Mouse (Mus musculus) erythroid progenitor cell, adult 5-6 weeks (primary cell): Measurements from ENCODE around the gene Opcml. TPM values are rescaled to one million over a fixed set of nuclear protein-coding genes. Genes with fewer than 3 reads are reported as not detected.

Experiments
- ATAC-seq: replicated peaks from 2 replicates; pipeline ENCODE4 v1.8.0; 2016; ENCODE audit warnings: moderate number of reproducible peaks, mild to moderate bottlenecking, moderate TSS enrichment, inconsistent platforms; ENCODE audit not compliant: poor library complexity, low FRiP score, severe bottlenecking
- total RNA-seq, 2 experiments: library from RNA; stranded (forward) in 1 of 2; stranded (reverse) in 1 of 2; fragments of 150-400 nt in 1 of 2; fragments of 186-747, 209-891 nt in 1 of 2; gene quantifications; 2 replicates each; pipeline versions ENCODE4 v1.2.3 to v1.2.4; 2015 to 2017; ENCODE audit warnings: low replicate concordance in 2 of 2

Opcml gene
- total RNA-seq, 2 experiments from 2014 or later = not detected

DNA sequence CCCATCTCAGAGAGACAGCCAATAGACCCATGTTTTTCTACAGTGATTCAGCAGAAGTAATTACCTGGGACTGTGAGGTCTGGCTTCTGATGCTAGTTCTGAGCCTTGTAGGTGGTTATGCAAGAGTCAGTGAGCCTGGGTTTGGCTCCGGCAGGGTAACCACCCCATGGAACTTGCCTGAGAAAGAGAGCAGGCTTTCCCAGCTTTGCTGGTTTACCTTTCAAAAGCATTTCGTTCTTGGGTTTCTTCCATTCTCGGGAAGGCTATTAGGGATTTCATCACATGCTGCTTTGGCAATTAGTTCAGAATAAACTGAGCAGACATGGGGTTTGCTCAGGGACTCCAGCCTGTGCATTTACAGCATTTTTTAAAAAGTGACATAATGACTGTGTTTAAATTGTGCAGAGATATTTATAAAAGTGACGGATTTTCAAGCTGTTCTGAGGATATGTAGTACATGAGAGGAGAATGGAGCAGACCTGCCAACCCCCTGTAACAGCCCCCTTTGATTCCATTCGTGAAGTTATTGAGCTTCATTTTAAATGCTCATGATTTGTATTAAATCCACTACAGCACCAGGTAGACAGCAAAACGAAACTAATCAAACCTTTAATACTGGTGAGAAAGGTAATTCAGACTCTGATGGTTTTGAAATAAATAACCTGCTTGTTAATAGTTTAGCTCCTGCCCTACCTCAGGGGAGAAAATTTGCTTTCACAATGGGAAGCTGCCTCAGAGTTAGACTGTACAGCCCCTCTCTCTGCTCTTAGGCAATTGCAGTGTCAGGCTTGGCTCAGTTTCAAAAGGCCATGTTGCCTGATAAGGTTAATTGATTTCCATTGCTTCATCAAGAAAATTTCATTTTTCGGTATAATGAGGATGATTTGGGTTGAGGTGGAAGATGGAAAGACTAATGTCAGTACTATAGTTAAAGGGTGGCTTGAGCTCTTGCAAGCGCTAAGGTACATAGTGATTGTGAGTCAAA lies 196.3 kb downstream of the Opcml start:
- ATAC-seq = no peak

DNA sequence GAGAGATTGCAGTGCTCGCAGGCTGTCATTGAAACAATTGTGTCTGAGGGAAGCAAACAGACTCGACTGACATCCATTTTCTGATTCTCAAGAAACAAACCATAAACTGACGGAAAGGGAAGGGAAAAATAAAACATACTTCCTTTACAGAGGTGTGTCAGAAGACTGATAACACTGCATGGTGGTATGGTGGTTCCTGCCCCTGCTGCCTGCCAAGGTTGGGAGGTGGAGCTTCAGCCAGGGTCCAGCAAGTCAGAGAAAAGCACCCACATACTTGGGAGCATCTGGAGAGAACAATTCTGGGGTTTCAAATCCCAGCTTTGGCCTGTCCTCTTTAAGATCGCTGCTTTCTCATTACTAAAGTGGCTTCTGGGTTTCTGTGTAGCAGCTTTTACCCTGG lies 201.0 kb downstream of the Opcml start:
- ATAC-seq = no peak

DNA sequence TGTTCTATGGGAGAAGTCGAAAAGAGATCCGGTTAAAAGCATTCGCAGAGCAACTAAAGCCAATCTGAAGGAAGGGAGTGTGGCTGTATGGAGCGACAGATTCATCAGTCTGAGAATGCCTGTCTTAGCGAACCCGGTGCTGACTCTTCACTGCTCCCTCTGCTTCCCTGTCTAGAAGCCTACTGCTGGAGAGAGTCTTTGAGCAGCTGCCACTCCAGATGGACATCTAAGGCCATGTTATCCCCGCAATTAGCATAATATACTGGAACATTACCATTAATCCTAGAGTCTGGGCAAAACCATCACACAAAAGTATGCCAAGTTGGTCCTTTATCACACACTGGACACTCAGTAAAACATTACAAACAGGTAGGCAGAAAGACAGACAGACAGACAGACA lies 206.0 kb downstream of the Opcml start:
- ATAC-seq = no peak

DNA sequence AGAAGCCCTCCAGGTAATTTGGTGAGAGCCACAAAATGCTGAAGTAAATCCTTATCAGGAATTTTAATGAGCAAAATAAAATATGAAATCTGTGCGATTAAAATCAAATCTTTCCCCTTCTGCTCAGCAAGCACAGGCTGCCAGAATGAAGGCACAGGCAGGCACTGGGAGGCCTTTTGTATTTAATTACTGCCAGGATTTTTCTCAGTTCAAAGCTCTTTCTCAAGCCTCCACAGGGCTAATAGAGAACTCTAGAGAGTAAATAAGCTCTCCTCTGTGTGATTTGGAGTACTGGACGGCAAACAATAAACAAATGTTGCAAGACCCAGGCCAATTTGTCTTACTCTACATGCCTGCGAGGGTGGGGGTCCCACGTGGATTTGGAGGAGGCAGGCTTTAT lies 208.2 kb downstream of the Opcml start:
- ATAC-seq = no peak

DNA sequence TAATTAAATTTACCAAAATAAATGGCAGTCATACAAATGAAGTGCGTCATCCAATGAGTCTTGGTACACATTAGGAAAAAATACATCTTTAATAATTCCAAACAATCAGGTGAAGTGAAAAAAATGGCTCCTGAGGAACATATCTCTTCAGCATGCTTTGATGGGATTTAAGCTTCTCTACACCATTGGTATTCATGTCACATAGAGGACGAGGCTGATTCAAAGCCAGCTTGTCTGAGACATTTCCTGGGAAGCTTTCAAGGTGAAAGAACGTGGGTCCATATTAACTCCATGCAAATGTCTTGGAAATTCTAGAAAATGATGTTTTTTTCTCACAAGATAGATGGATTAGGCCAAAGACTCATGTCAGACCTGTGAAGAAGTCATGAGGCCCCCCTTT lies 212.6 kb downstream of the Opcml start:
- ATAC-seq = no peak

DNA sequence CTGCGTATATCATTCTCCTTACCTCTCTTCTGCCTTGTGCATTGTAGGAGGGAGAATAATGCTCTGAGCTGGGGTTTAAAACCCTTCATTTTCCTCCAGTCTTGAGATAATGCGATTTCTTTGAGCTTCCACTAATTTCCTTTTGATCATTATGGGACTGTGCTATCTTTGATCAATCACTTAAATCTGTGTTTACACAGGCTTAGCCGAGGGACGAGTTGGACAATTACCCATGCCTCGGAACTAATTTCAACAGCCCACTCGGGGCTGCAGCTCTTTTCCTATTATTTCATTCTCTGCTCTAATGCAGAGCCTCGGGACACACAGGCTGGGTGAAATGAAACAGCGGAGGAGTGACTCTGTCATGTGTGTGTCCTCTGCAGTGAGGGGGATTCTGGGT lies 220.9 kb downstream of the Opcml start:
- no peak for ATAC-seq

DNA sequence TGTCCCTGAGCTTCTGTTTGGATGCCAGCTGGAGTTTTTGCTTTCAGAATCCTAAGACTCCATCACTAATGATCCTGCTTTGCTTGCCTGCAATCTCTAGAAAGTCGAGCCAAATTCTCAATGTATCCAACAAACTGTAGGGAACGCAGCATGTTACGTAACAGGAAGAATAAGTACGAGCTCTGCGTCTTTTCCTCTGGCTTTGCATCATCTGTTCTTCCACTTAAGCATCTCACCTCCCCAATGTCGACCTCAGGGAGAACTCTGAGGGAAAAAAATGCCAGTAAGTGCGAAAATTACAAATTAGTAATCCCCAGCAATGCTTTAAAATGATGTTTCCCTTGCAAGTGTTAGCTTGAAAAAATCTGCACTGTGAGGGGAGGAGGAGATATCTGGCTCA lies 222.1 kb downstream of the Opcml start:
- no peak for ATAC-seq

DNA sequence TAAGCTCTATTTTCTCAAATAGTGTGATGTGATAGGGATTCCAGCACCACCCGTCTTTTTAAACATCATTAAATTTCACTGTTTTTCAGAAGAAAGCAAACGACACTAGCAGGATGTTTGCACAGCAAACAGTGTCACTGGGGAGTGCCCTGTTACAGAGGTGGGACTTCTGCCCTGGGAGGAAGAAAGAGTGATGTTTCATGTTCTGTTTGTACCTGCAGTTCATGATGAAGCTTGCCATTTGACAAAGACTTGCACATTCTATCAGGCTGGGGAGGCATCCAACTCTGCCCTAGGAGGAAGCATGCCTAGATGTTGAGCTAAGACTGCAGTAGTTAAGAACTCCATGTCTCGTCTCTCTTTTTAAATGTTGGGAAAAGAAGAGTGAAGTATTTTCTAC lies 222.6 kb downstream of the Opcml start:
- ATAC-seq = no peak

DNA sequence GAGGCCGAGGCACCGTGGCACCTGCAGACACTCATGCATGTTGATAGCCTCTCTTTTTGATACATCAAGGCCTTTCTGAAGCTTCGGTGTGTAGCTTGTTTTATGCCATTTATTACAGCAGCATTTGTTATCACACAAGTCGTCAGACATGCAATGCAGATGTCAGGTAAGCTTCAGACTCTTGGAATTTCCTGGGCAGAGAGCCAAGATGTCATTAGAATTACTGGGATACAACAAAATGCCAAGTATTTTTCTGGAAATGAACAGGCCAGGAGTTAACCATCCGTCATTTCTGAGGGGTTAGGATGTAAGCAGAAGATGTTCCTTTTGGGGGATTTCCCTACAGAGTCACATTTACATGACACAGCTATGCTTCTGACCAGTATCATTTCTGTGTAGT lies 237.6 kb downstream of the Opcml start:
- no peak for ATAC-seq

DNA sequence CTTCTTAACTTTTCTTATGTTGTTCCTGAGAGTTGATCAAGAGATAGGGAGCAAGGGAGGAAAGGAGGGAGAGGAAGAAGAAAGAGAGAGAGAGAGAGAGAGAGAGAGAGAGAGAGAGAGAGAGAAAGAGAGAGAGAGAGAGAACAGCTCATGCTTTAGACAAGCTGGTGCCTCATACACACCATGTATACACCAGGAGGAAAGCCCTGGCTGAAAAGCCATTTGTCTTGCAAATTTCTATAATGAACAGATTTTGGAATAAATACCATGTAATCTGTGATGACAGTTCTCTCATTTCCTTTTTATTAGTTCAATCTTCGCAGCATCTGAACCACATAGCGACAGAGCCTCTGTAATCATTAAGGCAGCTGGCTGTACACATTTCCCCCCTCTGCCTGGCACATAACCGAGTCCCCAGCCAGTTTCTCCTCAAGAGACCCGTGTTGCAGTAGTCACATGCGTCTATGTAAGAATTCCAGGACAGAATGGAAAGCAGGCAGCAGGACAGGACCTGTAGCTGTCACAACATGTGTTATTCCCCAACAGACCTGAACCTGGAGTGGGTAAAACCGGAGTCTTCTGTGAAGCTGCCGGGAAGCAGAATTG lies 238.3 kb downstream of the Opcml start:
- ATAC-seq = no peak

DNA sequence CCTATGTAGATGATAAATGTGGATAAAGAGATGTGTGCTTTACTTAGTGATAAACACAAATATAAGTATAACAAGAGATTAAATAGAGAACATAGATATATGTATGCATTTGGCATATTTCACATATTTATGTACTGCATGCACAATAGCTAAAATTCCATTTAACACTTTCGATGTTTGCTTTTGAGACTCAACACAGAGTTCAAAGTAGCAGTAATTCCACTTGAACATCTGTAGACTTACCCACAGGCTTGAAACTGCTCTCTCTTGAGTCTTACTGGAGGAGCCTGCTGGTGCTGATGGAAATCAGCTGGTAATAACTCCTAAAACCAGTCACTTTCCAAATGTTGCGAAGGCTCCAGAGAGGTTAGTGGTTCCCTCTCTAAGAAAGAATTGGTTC lies 258.6 kb downstream of the Opcml start:
- no peak for ATAC-seq

DNA sequence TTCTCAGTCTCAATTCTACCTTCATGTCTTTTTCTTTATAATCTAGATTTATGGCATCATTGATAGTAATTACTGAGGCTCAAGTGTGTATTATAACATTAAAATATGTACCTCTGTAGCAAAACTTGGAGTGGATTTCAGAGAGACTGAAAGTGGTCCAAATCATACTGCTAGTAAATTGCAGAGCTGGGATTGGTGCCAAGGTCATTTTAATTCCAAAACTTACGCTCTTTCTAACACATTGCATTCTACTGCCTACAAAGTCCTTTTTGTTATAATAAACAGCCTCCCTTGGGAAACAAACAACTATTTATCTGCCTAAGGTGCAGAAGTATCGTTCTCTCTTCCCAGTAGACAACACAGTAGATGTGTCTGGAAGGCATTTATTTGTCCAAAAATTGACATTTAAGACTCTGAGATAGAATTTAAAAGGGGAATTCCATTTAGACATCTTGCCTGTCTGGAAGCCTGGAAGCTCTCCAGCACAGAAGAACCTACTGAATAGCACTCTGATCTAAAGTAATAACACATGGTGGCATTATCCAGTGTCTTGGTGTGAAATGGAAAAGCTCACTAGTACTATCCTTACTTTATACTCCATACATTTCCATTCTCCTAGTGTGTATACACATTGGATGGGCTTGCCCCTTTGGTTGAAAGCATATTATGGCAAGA lies 266.7 kb downstream of the Opcml start:
- no peak for ATAC-seq

DNA sequence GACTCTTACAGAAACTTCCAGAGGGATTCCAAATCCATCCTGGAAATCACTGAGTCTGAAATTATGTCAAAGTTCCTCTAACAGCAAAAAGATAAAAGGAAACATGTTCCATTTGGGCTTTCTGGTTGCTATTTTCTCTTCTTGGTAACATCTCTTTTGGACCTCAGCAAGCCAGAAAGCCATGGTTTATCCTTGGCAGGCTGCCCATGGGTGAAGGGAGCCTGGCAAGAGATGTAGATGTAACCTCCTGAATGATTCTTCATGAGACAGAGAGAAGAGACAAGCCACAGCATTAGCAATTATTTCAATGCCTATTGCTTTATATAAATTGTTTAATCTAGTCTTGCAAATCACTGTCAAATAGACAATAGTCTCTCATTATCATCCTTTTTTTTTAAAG lies 274.6 kb downstream of the Opcml start:
- no peak for ATAC-seq

DNA sequence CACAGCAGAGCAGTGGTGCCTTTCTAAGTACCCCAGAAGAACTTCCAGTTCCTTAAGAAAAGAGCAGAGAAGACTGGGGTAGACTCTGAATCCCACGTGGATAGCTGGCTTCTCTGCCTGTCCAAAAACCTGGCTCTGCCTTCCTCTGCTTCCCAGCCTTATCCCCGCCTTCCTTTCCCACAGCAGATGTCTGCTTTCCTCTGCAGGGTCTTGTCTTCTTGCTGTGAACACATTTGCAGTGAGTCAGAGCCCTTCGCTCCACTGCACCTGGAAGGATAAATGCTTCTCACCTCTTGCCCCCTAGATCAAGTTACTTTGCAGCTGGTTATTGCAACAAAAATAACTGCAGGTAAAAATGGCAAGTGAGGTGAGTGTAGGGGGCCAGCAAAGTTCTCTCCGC lies 290.1 kb downstream of the Opcml start:
- ATAC-seq = no peak

DNA sequence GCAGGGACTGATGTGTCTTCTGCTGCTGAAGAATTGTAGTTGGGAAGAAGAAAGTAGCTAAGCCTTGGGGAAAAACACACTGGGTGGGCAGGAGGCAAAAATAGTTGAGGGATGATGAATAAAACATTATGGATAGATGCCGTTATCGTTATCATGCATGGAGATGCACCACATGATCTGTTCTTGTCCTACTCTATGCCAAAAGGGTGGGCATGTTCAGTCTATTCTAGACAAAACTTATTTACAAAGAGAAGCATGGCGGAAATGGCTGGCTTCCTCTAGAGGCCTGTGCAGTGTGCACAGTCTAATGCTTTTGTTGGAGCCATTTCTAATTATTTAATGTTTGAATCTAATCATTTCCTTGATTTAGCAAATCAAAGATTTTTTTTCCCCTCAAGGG lies 293.2 kb downstream of the Opcml start:
- ATAC-seq = no peak

DNA sequence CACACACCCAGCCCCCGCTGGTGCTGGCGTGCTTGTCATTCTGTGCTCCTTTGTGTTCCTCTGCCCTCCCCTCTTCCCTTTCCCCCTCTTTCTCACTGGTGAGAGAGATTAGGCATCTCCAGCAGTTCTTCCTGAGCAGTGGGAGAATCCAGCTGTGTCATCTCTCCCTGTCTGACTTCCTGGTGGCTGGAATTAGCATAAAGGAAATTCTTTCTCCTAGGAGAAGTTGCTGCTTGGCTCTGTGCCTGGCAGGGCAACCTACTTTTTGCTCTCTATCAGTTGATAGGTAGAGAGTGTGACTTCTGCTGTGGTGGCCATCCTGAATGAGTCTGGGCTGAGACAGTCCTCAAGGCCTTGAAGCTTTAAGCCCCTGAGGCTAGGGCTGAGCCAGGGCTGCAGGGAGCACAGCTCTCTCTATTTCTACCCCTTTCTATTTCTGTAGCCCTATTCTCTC lies 293.7 kb downstream of the Opcml start:
- no peak for ATAC-seq

DNA sequence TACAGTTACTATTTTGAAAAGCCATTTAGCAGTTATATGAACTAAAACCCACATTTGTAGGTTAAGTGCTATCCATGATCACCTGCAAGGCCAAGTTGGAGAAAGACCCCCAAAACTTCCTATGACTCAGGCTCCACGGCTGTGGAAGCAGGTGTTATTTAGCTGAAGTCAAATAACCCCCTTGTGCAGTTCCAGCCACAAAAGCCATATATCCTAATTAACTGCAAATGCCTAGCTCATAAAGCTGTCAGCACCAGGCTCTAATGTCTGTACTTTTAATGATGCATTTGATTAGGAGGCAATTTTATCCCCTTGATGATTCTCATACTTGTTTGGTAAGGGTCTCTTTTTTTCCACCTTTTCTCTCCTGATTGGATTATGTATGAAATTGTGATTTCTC lies 300.8 kb downstream of the Opcml start:
- ATAC-seq = no peak

DNA sequence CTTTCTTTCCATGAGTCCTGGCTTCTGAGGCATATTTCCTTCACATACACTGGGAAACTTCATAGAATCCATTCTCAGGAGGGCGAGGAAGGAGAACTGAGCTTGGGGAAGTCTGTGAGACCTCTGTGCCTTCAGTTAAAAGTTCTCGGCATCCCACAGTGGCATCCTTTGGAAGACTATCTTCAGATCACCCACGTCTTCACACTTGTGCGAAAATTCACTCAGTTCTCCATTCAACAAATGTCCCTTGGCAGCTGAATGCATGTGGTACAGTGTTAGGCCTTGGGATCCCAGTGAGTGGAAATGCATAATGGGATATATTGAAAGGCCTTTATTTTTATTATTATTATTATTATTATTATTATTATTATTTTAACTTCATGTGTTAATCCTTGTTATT lies 304.1 kb downstream of the Opcml start:
- ATAC-seq = no peak

DNA sequence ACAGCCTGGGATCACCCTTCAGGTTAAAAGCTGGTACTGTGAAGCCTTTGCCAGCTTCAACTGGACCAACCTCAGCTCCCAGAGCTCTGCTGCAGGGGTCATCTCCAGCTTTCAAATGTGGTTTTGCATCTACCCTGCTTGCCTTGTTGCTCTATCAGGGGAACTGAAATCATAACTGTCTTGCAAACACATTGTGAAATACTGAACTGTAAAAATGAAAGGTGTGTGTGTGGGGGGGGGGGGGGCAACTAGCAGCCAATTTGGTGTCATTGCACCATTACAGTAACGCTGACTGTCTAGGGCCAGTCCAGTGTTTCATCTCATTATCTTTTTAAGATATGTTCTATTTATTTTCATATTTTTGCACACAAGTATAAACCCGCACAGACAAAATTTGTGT lies 305.6 kb downstream of the Opcml start:
- ATAC-seq = no peak

DNA sequence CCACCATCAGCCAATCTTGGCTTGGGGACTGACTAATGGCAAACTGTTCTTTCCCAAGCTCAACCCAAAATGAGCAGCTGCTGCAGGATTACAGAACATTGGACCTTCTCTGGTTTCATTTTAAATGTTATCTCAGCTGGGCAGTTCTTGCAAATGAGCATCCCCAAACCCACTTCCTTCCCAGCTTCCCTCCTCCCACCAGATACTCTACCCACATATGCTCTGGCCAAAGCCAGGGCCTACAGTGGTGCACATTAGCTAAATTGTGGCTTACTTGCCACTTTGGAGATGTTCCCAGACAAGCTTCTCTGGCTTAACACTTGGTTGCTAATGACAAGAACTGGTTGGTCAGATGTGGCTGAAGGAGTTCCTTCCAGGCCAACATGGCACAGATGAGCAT lies 311.4 kb downstream of the Opcml start:
- ATAC-seq = no peak

DNA sequence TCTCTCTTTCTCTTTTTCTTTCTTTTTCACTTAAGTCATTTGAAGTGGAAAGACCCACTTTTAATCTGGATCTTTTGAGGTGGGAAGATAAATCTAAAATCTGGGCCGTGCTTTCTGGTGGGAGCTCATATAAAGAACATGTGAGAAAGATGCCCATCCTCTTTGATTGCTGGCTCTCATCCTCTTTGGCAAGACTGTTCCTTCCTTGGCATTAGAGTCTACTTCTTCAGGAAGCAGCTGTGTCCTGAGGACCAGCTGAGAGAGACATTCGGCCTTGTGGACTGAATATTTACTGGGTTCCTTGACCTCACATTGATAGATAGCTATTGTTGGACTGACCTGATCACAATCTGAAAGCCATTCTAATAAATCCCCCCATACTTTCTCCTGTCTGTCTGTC lies 331.3 kb downstream of the Opcml start:
- ATAC-seq = no peak
